Mouse (Mus musculus): Measurements from ENCODE around the gene Vmn1r234.
"Not testable (repeated sequence)": the region's sequence is repeated elsewhere in the genome, so short reads cannot be mapped to it uniquely, and the experiment has no call there.

Gene Vmn1r234

GRCm38 (mm10) chr17:21225787-21226186, at the start of gene Vmn1r234:
Vmn1r234 (plus strand) TSS chr17:21226087.
- no peak for DNase-seq (ENCODE audit: low spot score in 2 of 2)

- DNase-seq (ENCODE audit: low spot score in 2 of 2) = not testable (repeated sequence)
These were observed 14.8 kb upstream of the Vmn1r234 start for GRCm38 (mm10) chr17:21211081-21211480.

GRCm38 (mm10) chr17:21231654-21232053, 5.8 kb downstream of the Vmn1r234 start:
- DNase-seq (ENCODE audit: low spot score in 2 of 2) = peak in 1 of 2 experiments; percentile 56

GRCm38 (mm10) chr17:21256111-21256510, 30.2 kb downstream of the Vmn1r234 start, which contains the start of gene Vmn1r235:
Vmn1r235 (plus strand) TSS chr17:21256411.
- DNase-seq (ENCODE audit: low spot score in 2 of 2) = no peak

- DNase-seq (ENCODE audit: low spot score in 2 of 2) = peak; percentile 22 to 78
These were observed 46.2 kb downstream of the Vmn1r234 start for GRCm38 (mm10) chr17:21272103-21272502.

GRCm38 (mm10) chr17:21282642-21283041, 56.8 kb downstream of the Vmn1r234 start, which contains the start of gene Vmn1r236:
Vmn1r236 (plus strand) TSS chr17:21282942.
- no peak for DNase-seq (ENCODE audit: low spot score in 2 of 2)

GRCm38 (mm10) chr17:21284395-21284794, 58.5 kb downstream of the Vmn1r234 start:
- no peak for DNase-seq (ENCODE audit: low spot score in 2 of 2)
